Mouse (Mus musculus) limb, embryonic 13.5 days (tissue): Measurements from ENCODE around the gene Kctd10. TPM values are rescaled to one million over a fixed set of nuclear protein-coding genes. Genes with fewer than 3 reads are reported as not detected.

Experiments used
- ATAC-seq: fragments of 200-750 bp; cut with Nextera tagmentation; 2 replicates; pipeline ENCODE4 v1.8.0; 2017; ENCODE audit warnings: low read depth, moderate number of reproducible peaks, moderate TSS enrichment; ENCODE audit not compliant: low FRiP score
- H3K27ac ChIP-seq: fragments of 300-500 bp; sonication (generic); 2 replicates; pipeline ENCODE4 v1.5.1; 2015; ENCODE audit warnings: inconsistent platforms, mild to moderate bottlenecking, moderate library complexity
- H3K27me3 ChIP-seq: fragments of 300-500 bp; sonication (generic); 2 replicates; pipeline ENCODE4 v1.6.1; 2015; ENCODE audit warnings: mild to moderate bottlenecking, inconsistent platforms
- H3K36me3 ChIP-seq: fragments of 300-500 bp; sonication (generic); 2 replicates; pipeline ENCODE4 v1.6.1; 2015; ENCODE audit warnings: inconsistent platforms, mild to moderate bottlenecking, moderate library complexity
- H3K4me1 ChIP-seq: fragments of 300-500 bp; sonication (generic); 2 replicates; pipeline ENCODE4 v1.6.1; 2015; ENCODE audit warnings: inconsistent platforms
- H3K4me2 ChIP-seq: fragments of 300-500 bp; sonication (generic); replicated peaks from 2 replicates; pipeline ENCODE4 v1.6.1; 2015; ENCODE audit warnings: inconsistent platforms, mild to moderate bottlenecking, moderate library complexity
- H3K4me3 ChIP-seq: fragments of 300-500 bp; sonication (generic); 2 replicates; pipeline ENCODE4 v1.5.1; 2015; ENCODE audit warnings: moderate library complexity, mild to moderate bottlenecking, inconsistent platforms
- H3K9ac ChIP-seq: fragments of 300-500 bp; sonication (generic); 2 replicates; pipeline ENCODE4 v1.6.1; 2015; ENCODE audit warnings: mild to moderate bottlenecking, inconsistent platforms
- H3K9me3 ChIP-seq: fragments of 300-500 bp; sonication (generic); 2 replicates; pipeline ENCODE4 v1.6.1; 2016; ENCODE audit warnings: inconsistent platforms
- WGBS: fragments of 180-500 bp; shearing (Covaris S2); methylation state at CpG from one replicate; pipeline ENCODE4 v1.1.7; 2015; 5-methylcytosine and 5-hydroxymethylcytosine counted together
- polyA plus RNA-seq: library from polyadenylated mRNA; unstranded; fragments of >200 nt; fragmentation: Nextera tagmentation; extraction: Ambion mirVana; gene quantifications from 2 replicates; pipeline ENCODE4 v1.2.1, GENCODE M21; 2015

Kctd10 gene
- polyA plus RNA-seq, 1 experiment from 2014 or later, result 90.6 TPM

- H3K36me3 ChIP-seq, result peaks cover 34% of the 10 kb centered on the region
- peak overlapping the region; percentile 91 for H3K4me3 ChIP-seq
- no peaks in the 10 kb centered on the region for H3K27me3 ChIP-seq
- ATAC-seq, result no peak
- no peaks in the 10 kb centered on the region for H3K9me3 ChIP-seq
- H3K9ac ChIP-seq, result peak overlapping the region; percentile 95
- peak overlapping the region; percentile 15; the same call in 1 of the 2 replicates for H3K27ac ChIP-seq
- H3K4me1 ChIP-seq, result peaks cover 53% of the 10 kb centered on the region
- H3K4me2 ChIP-seq, result peak overlapping the region; percentile 94
- 61% methylated on average over 10 of the region's 10 CpGs for WGBS
These were observed 2.0 kb downstream of the Kctd10 start for GRCm38 (mm10) chr5:114378177-114378920.

- 90% methylated on average over 23 of the region's 23 CpGs for WGBS
- Histone ChIP-seq H3K36me3 (peaks cover 54% of the 10 kb centered on the region), H3K27me3 (no peaks in the 10 kb centered on the region), H3K9me3 (no peaks in the 10 kb centered on the region), H3K9ac (no peak overlapping the region), H3K4me2 (no peak overlapping the region), H3K27ac (peak overlapping the region; percentile 15; the same call in 1 of the 2 replicates), H3K4me3 (no peak overlapping the region), H3K4me1 (peaks cover 74% of the 10 kb centered on the region)
- no peak for ATAC-seq
These were observed 5.7 kb downstream of the Kctd10 start for GRCm38 (mm10) chr5:114374409-114375213.

- no peak overlapping the region for H3K4me3 ChIP-seq
- H3K27ac ChIP-seq, result no peak overlapping the region
- H3K9ac ChIP-seq, result no peak overlapping the region
- no peaks in the 10 kb centered on the region for H3K27me3 ChIP-seq
- H3K4me1 ChIP-seq, result peaks cover 72% of the 10 kb centered on the region
- H3K4me2 ChIP-seq, result no peak overlapping the region
- ATAC-seq, result no peak
- peaks cover 64% of the 10 kb centered on the region for H3K36me3 ChIP-seq
- WGBS, result 91% methylated on average over 9 of the region's 9 CpGs
- no peaks in the 10 kb centered on the region for H3K9me3 ChIP-seq
These were observed 6.7 kb downstream of the Kctd10 start for GRCm38 (mm10) chr5:114373581-114373980.

GRCm38 (mm10) chr5:114373174-114373573 lies 7.1 kb downstream of the Kctd10 start:
- no peaks in the 10 kb centered on the region for H3K9me3 ChIP-seq
- H3K4me2 ChIP-seq, result no peak overlapping the region
- ATAC-seq, result no peak
- no peak overlapping the region for H3K4me3 ChIP-seq
- WGBS, result 61% methylated on average over 11 of the region's 11 CpGs
- no peak overlapping the region for H3K27ac ChIP-seq
- H3K4me1 ChIP-seq, result peaks cover 68% of the 10 kb centered on the region
- H3K27me3 ChIP-seq, result no peaks in the 10 kb centered on the region
- peaks cover 68% of the 10 kb centered on the region for H3K36me3 ChIP-seq
- no peak overlapping the region for H3K9ac ChIP-seq

GRCm38 (mm10) chr5:114372565-114372964 lies 7.7 kb downstream of the Kctd10 start:
- no peak overlapping the region for H3K4me3 ChIP-seq
- peak overlapping the region; percentile 95; the same call in 1 of the 2 replicates for H3K27ac ChIP-seq
- no peak for ATAC-seq
- H3K27me3 ChIP-seq, result no peaks in the 10 kb centered on the region
- H3K4me2 ChIP-seq, result peak overlapping the region; percentile 11; the same call in 1 of the 2 replicates
- peaks cover 62% of the 10 kb centered on the region for H3K4me1 ChIP-seq
- WGBS, result 39% methylated on average over 11 of the region's 11 CpGs
- H3K36me3 ChIP-seq, result peaks cover 74% of the 10 kb centered on the region
- no peaks in the 10 kb centered on the region for H3K9me3 ChIP-seq
- no peak overlapping the region; the same call in 1 of the 2 replicates for H3K9ac ChIP-seq

- H3K4me1 ChIP-seq, result peaks cover 55% of the 10 kb centered on the region
- H3K4me3 ChIP-seq, result no peak overlapping the region
These were observed 8.4 kb downstream of the Kctd10 start for GRCm38 (mm10) chr5:114371731-114372473.

GRCm38 (mm10) chr5:114371331-114371730 lies 9.0 kb downstream of the Kctd10 start:
- Histone ChIP-seq H3K27me3 (no peaks in the 10 kb centered on the region), H3K36me3 (peaks cover 84% of the 10 kb centered on the region), H3K27ac (peak overlapping the region; percentile 95), H3K4me1 (peaks cover 55% of the 10 kb centered on the region), H3K9me3 (no peaks in the 10 kb centered on the region), H3K4me2 (peak overlapping the region; percentile 46), H3K9ac (peak overlapping the region; percentile 50; the same call in 1 of the 2 replicates), H3K4me3 (no peak overlapping the region)
- 51% methylated on average over 3 of the region's 3 CpGs for WGBS
- no peak for ATAC-seq

More at GRCm38 (mm10) chr5:114371731-114372473, 8.4 kb downstream of the Kctd10 start:
- H3K36me3 ChIP-seq, result peaks cover 81% of the 10 kb centered on the region
- ATAC-seq, result no peak
- H3K27ac ChIP-seq, result peak overlapping the region; percentile 95
- H3K27me3 ChIP-seq, result no peaks in the 10 kb centered on the region
- H3K9me3 ChIP-seq, result no peaks in the 10 kb centered on the region
- H3K4me2 ChIP-seq, result 0 out of 2 replicates have a peak overlapping the region, but pooled peaks have one; percentile 46
- WGBS, result 45% methylated on average over 25 of the region's 25 CpGs
- peak overlapping the region; percentile 50; the same call in 1 of the 2 replicates for H3K9ac ChIP-seq

- Histone ChIP-seq H3K36me3 (peaks cover 84% of the 10 kb centered on the region), H3K9me3 (no peaks in the 10 kb centered on the region), H3K4me2 (peak overlapping the region; percentile 46), H3K9ac (peak overlapping the region; percentile 51), H3K27me3 (no peaks in the 10 kb centered on the region), H3K4me3 (no peak overlapping the region), H3K27ac (peak overlapping the region; percentile 95), H3K4me1 (peaks cover 58% of the 10 kb centered on the region)
- peak; percentile 74 for ATAC-seq
- 12% methylated on average over 9 of the region's 9 CpGs for WGBS
These were observed 9.9 kb downstream of the Kctd10 start for GRCm38 (mm10) chr5:114370371-114370776.

GRCm38 (mm10) chr5:114369921-114370320 lies 10.4 kb downstream of the Kctd10 start:
- peaks cover 84% of the 10 kb centered on the region for H3K36me3 ChIP-seq
- H3K27me3 ChIP-seq, result no peaks in the 10 kb centered on the region
- peak overlapping the region; percentile 95 for H3K27ac ChIP-seq
- H3K9ac ChIP-seq, result peak overlapping the region; percentile 51
- peak overlapping the region; percentile 46 for H3K4me2 ChIP-seq
- ATAC-seq, result 0 out of 2 replicates have a peak, but pooled peaks have one; percentile 1
- no peaks in the 10 kb centered on the region for H3K9me3 ChIP-seq
- H3K4me3 ChIP-seq, result no peak overlapping the region
- 60% methylated on average over 9 of the region's 9 CpGs for WGBS
- peaks cover 63% of the 10 kb centered on the region for H3K4me1 ChIP-seq

GRCm38 (mm10) chr5:114368803-114369496 lies 11.4 kb downstream of the Kctd10 start:
- H3K36me3 ChIP-seq, result peaks cover 82% of the 10 kb centered on the region

GRCm38 (mm10) chr5:114368121-114368520 lies 12.2 kb downstream of the Kctd10 start:
- H3K4me3 ChIP-seq, result no peak overlapping the region
- H3K27ac ChIP-seq, result no peak overlapping the region
- no peak overlapping the region for H3K4me2 ChIP-seq
- no peak for ATAC-seq
- H3K27me3 ChIP-seq, result no peaks in the 10 kb centered on the region
- H3K36me3 ChIP-seq, result peaks cover 82% of the 10 kb centered on the region
- H3K4me1 ChIP-seq, result peaks cover 56% of the 10 kb centered on the region
- H3K9me3 ChIP-seq, result no peaks in the 10 kb centered on the region
- H3K9ac ChIP-seq, result no peak overlapping the region
- WGBS, result 91% methylated on average over 14 of the region's 14 CpGs

More at GRCm38 (mm10) chr5:114368803-114369496, 11.4 kb downstream of the Kctd10 start:
- no peak for ATAC-seq
- H3K4me2 ChIP-seq, result no peak overlapping the region
- 87% methylated on average over 16 of the region's 16 CpGs for WGBS
- peak overlapping the region; percentile 95; the same call in 1 of the 2 replicates for H3K27ac ChIP-seq
- no peak overlapping the region for H3K4me3 ChIP-seq
- peaks cover 64% of the 10 kb centered on the region for H3K4me1 ChIP-seq
- H3K9me3 ChIP-seq, result no peaks in the 10 kb centered on the region
- H3K27me3 ChIP-seq, result no peaks in the 10 kb centered on the region
- H3K9ac ChIP-seq, result no peak overlapping the region
